Mouse (Mus musculus) cerebellum, postnatal 36 days (tissue): ENCODE measurements around the gene Lonp2.

Experiments
- DNase-seq, 2 experiments: peaks; one replicate each; pipeline ENCODE4 v3.0.0; 2021 to 2022; ENCODE audit warnings: mixed read lengths in 2 of 2

Gene Lonp2

GRCm38 (mm10) chr8:86623911-86624731 lies at the start of gene Lonp2:
TSS of gene Lonp2 (plus strand) at chr8:86624043.
- peak; percentile 95 to 98 for DNase-seq

GRCm38 (mm10) chr8:86577547-86577946 lies 46.3 kb upstream of the Lonp2 start:
- peak in 1 of 2 experiments; percentile 14 for DNase-seq

GRCm38 (mm10) chr8:86578076-86578475 lies 45.8 kb upstream of the Lonp2 start:
- DNase-seq: peak; percentile 92

- peak; percentile 59 to 64 for DNase-seq
Observed at GRCm38 (mm10) chr8:86578693-86579092, 45.1 kb upstream of the Lonp2 start.

- DNase-seq: peak in 1 of 2 experiments; percentile 22
Observed at GRCm38 (mm10) chr8:86580458-86580857, 43.4 kb upstream of the Lonp2 start, which contains the start of gene Abcc12. TSS of gene Abcc12 (minus strand) at chr8:86580686.

GRCm38 (mm10) chr8:86581921-86582331 lies 41.9 kb upstream of the Lonp2 start:
- DNase-seq: peak in 1 of 2 experiments; percentile 55

GRCm38 (mm10) chr8:86585118-86585517 lies 38.7 kb upstream of the Lonp2 start:
- DNase-seq: peak; percentile 91 to 96

- DNase-seq: peak; percentile 86 to 88
Observed at GRCm38 (mm10) chr8:86585532-86585931, 38.3 kb upstream of the Lonp2 start.

- no peak for DNase-seq
Observed at GRCm38 (mm10) chr8:86586058-86586457, 37.8 kb upstream of the Lonp2 start.

- no peak for DNase-seq
Observed at GRCm38 (mm10) chr8:86586642-86587041, 37.2 kb upstream of the Lonp2 start.

- no peak for DNase-seq
Observed at GRCm38 (mm10) chr8:86588338-86588737, 35.5 kb upstream of the Lonp2 start.

GRCm38 (mm10) chr8:86593099-86593498 lies 30.7 kb upstream of the Lonp2 start:
- DNase-seq: no peak

- DNase-seq: no peak
Observed at GRCm38 (mm10) chr8:86594159-86594796, 29.6 kb upstream of the Lonp2 start.

GRCm38 (mm10) chr8:86595671-86596070 lies 28.2 kb upstream of the Lonp2 start:
- DNase-seq: no peak

GRCm38 (mm10) chr8:86597681-86598080 lies 26.2 kb upstream of the Lonp2 start:
- no peak for DNase-seq

- no peak for DNase-seq
Observed at GRCm38 (mm10) chr8:86599299-86599698, 24.5 kb upstream of the Lonp2 start.

GRCm38 (mm10) chr8:86600311-86600710 lies 23.5 kb upstream of the Lonp2 start:
- no peak for DNase-seq

- DNase-seq: no peak
Observed at GRCm38 (mm10) chr8:86603174-86603573, 20.7 kb upstream of the Lonp2 start.

- DNase-seq: no peak
Observed at GRCm38 (mm10) chr8:86604676-86605075, 19.2 kb upstream of the Lonp2 start.

GRCm38 (mm10) chr8:86613798-86614197 lies 10.0 kb upstream of the Lonp2 start:
- no peak for DNase-seq

GRCm38 (mm10) chr8:86615095-86615769 lies 8.6 kb upstream of the Lonp2 start:
- DNase-seq: no peak

- no peak for DNase-seq
Observed at GRCm38 (mm10) chr8:86617759-86618387, 6.0 kb upstream of the Lonp2 start.

GRCm38 (mm10) chr8:86623551-86623910 lies 312 bp upstream of the Lonp2 start:
- no peak for DNase-seq
